Mouse (Mus musculus): ENCODE data around the gene Scp2.

- TF ChIP-seq CTCF (IDR thresholded peaks at IDR 0.05; ENCODE audit: low read depth, low read length) = no peak
- no peak for TF ChIP-seq POLR2AphosphoS5 (IDR thresholded peaks at IDR 0.05; ENCODE audit: insufficient replicate concordance, low read depth, low read length)
- no peak for TF ChIP-seq GATA1 (IDR thresholded peaks at IDR 0.05; ENCODE audit: borderline replicate concordance, low read length)
- no peak for TF ChIP-seq TAL1 (conservative IDR thresholded peaks at IDR 0.05; ENCODE audit: low read depth, low read length)
- TF ChIP-seq GATA2 (IDR thresholded peaks at IDR 0.05; ENCODE audit: borderline replicate concordance, low read depth, low read length) = no peak
Observed at GRCm38 (mm10) chr4:108032352-108032849, 112.4 kb downstream of the Scp2 start.

Measured in G1E (cell line).